Mouse (Mus musculus): ENCODE measurements around the gene Sorcs2. TPM values are rescaled to one million over a fixed set of nuclear protein-coding genes. Genes with fewer than 3 reads are reported as not detected.

Gene Sorcs2
- polyA plus RNA-seq, 1 experiment, result 2.3 TPM

DNA sequence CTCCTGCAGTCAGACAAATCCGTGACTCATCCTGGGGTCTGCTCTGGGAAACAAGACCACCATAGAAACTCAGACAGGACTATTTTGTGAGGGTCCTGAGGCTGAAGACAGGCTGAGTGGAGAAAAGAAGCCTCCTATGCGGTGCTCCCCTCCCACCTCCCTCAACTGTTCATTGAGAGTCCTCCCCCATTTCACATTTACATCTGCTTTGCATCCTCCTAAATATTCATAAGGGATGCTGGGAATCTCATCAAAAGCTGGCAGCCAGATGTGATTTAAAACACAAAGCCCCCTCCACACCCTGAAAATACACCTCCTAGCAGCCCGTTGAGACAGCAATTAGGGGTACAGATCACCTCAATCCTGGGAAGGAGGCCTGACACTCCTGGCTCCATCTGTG, 58.7 kb downstream of the Sorcs2 start:
- Histone ChIP-seq H3K36me3 (ENCODE audit: control insufficient read depth, insufficient read depth, low read length) (no peaks in the 10 kb centered on the region), H3K27me3 (ENCODE audit: control insufficient read depth, insufficient read depth, low read length) (no peaks in the 10 kb centered on the region), H3K4me3 (ENCODE audit: extremely low read depth, insufficient read depth, insufficient read length) (no peak overlapping the region), H3K27ac (ENCODE audit: insufficient read depth, low read length) (no peak overlapping the region), H3K4me1 (ENCODE audit: control insufficient read depth, insufficient read depth, insufficient read length) (no peaks in the 10 kb centered on the region; the same call in 1 of the 2 replicates)
- 82% methylated on average over 3 of the region's 3 CpGs for WGBS
- no peak for DNase-seq (ENCODE audit: low read depth in 1 of 2, low spot score in 2 of 2)
- TF ChIP-seq CTCF (IDR thresholded peaks at IDR 0.05; ENCODE audit: extremely low read depth, insufficient read depth, insufficient read length, insufficient replicate concordance), result no peak
- no peak for TF ChIP-seq POLR2A (IDR thresholded peaks at IDR 0.05; ENCODE audit: low read depth, low read length)

GRCm38 (mm10) chr5:36336252-36336651, 61.7 kb downstream of the Sorcs2 start:
- Histone ChIP-seq H3K4me3 (ENCODE audit: extremely low read depth, insufficient read depth, insufficient read length) (no peak overlapping the region), H3K4me1 (ENCODE audit: control insufficient read depth, insufficient read depth, insufficient read length) (no peaks in the 10 kb centered on the region), H3K36me3 (ENCODE audit: control insufficient read depth, insufficient read depth, low read length) (no peaks in the 10 kb centered on the region), H3K27ac (ENCODE audit: insufficient read depth, low read length) (no peak overlapping the region), H3K27me3 (ENCODE audit: control insufficient read depth, insufficient read depth, low read length) (no peaks in the 10 kb centered on the region)
- WGBS, result 89% methylated on average over 7 of the region's 7 CpGs
- TF ChIP-seq POLR2A (IDR thresholded peaks at IDR 0.05; ENCODE audit: low read depth, low read length) (no peak), CTCF (IDR thresholded peaks at IDR 0.05; ENCODE audit: extremely low read depth, insufficient read depth, insufficient read length, insufficient replicate concordance) (no peak)
- no peak for DNase-seq (ENCODE audit: low read depth in 1 of 2, low spot score in 2 of 2)

DNA sequence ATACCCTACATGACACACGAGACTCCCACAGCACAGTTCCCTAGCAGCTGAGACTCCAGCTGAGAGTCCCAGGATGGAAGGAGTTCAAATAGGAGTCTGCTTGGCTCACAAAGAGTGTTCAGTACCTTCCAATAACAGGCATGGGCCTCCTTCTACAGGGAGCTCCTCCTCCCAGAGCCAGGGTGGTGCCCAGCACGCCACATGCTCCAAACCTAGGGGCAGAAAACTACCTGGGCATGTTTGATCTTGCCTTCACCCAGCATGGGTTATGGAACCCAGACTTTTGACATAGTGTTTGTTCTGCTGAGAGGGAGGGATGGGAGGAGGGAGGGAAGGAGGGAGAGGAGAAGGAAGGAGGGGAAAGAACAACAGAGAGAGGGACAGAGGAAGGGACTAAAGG, 62.3 kb downstream of the Sorcs2 start:
- Histone ChIP-seq H3K27me3 (ENCODE audit: control insufficient read depth, insufficient read depth, low read length) (no peaks in the 10 kb centered on the region), H3K27ac (ENCODE audit: insufficient read depth, low read length) (no peak overlapping the region), H3K4me1 (ENCODE audit: control insufficient read depth, insufficient read depth, insufficient read length) (no peaks in the 10 kb centered on the region), H3K4me3 (ENCODE audit: extremely low read depth, insufficient read depth, insufficient read length) (no peak overlapping the region), H3K36me3 (ENCODE audit: control insufficient read depth, insufficient read depth, low read length) (no peaks in the 10 kb centered on the region)
- WGBS, result 87% methylated on average over 2 of the region's 2 CpGs
- no peak for TF ChIP-seq CTCF (IDR thresholded peaks at IDR 0.05; ENCODE audit: extremely low read depth, insufficient read depth, insufficient read length, insufficient replicate concordance)
- DNase-seq (ENCODE audit: low read depth in 1 of 2, low spot score in 2 of 2), result no peak

- Histone ChIP-seq H3K4me1 (ENCODE audit: control insufficient read depth, insufficient read depth, insufficient read length) (no peaks in the 10 kb centered on the region), H3K36me3 (ENCODE audit: control insufficient read depth, insufficient read depth, low read length) (no peaks in the 10 kb centered on the region), H3K4me3 (ENCODE audit: extremely low read depth, insufficient read depth, insufficient read length) (no peak overlapping the region), H3K27ac (ENCODE audit: insufficient read depth, low read length) (no peak overlapping the region), H3K27me3 (ENCODE audit: control insufficient read depth, insufficient read depth, low read length) (no peaks in the 10 kb centered on the region)
- WGBS, result 50% methylated on average over 7 of the region's 7 CpGs
- DNase-seq (ENCODE audit: low read depth in 1 of 2, low spot score in 2 of 2), result no peak
- no peak for TF ChIP-seq CTCF (IDR thresholded peaks at IDR 0.05; ENCODE audit: extremely low read depth, insufficient read depth, insufficient read length, insufficient replicate concordance)
- no peak for TF ChIP-seq POLR2A (IDR thresholded peaks at IDR 0.05; ENCODE audit: low read depth, low read length)
These were observed 63.7 kb downstream of the Sorcs2 start for GRCm38 (mm10) chr5:36334227-36334626.

- Histone ChIP-seq H3K4me1 (ENCODE audit: control insufficient read depth, insufficient read depth, insufficient read length) (peaks cover 8% of the 10 kb centered on the region), H3K36me3 (ENCODE audit: control insufficient read depth, insufficient read depth, low read length) (no peaks in the 10 kb centered on the region), H3K27me3 (ENCODE audit: control insufficient read depth, insufficient read depth, low read length) (no peaks in the 10 kb centered on the region), H3K27ac (ENCODE audit: insufficient read depth, low read length) (no peak overlapping the region), H3K4me3 (ENCODE audit: extremely low read depth, insufficient read depth, insufficient read length) (no peak overlapping the region)
- WGBS, result 92% methylated on average over 21 of the region's 21 CpGs
- TF ChIP-seq CTCF (IDR thresholded peaks at IDR 0.05; ENCODE audit: extremely low read depth, insufficient read depth, insufficient read length, insufficient replicate concordance), result no peak
- no peak for TF ChIP-seq POLR2A (IDR thresholded peaks at IDR 0.05; ENCODE audit: low read depth, low read length)
- DNase-seq (ENCODE audit: low read depth in 1 of 2, low spot score in 2 of 2), result no peak
These were observed 67.3 kb downstream of the Sorcs2 start for GRCm38 (mm10) chr5:36330472-36331155.

DNA sequence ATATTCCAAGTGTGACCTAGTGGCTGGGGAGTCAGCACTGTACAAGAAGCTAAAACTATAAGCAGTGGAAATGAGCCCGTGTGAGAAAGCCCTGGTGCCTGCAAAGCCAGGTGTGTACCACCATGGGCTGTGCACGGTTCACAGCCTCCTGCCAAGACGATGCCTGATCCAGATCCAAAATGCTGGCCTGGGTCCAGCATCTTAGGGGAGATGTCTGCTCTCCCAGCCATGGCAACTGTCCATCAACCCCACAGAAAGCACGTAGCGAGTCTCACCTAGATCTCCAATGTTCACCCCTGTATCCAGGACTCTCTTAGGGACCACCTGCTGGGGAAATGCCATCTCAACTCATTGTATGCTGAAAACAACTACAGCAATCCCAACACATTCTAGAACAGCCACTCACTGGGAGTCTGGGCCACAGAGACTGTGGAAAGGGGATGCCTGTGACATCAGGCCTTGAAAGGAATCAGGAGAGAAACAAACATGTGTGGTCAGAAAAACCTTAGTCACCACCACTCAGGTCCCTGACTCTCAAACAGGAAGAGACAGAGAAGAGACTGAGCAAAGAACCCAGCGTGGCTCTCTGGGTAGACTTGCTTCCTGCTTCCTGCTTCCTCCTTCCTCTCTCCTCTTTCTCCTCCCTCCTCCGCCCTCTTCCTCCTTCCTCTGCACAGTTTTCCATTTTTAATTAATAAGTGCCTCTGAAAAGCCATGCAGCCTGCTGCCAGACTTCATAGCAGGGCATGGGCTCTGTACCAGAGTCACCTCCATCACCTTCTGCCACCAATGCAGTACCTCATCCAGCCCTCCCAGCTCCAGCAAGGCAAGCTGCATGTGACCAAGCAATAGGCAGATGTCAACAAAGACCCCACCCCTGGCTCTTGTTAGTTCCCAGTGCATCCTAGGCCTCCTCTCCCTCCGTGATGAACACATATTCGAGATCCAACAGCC, 71.6 kb downstream of the Sorcs2 start:
- H3K4me3 ChIP-seq (ENCODE audit: extremely low read depth, insufficient read depth, insufficient read length), result no peak overlapping the region
- TF ChIP-seq POLR2A (IDR thresholded peaks at IDR 0.05; ENCODE audit: low read depth, low read length) (no peak), CTCF (IDR thresholded peaks at IDR 0.05; ENCODE audit: extremely low read depth, insufficient read depth, insufficient read length, insufficient replicate concordance) (no peak)
- H3K27me3 ChIP-seq (ENCODE audit: control insufficient read depth, insufficient read depth, low read length), result no peaks in the 10 kb centered on the region
- H3K36me3 ChIP-seq (ENCODE audit: control insufficient read depth, insufficient read depth, low read length), result no peaks in the 10 kb centered on the region
- DNase-seq (ENCODE audit: low read depth in 1 of 2, low spot score in 2 of 2), result no peak
- peaks cover 8% of the 10 kb centered on the region for H3K4me1 ChIP-seq (ENCODE audit: control insufficient read depth, insufficient read depth, insufficient read length)
- H3K27ac ChIP-seq (ENCODE audit: insufficient read depth, low read length), result 0 out of 2 replicates have a peak overlapping the region, but pooled peaks have one; percentile 10
- 78% methylated on average over 9 of the region's 9 CpGs for WGBS

Data from spleen, adult 2 months (tissue).